In the genomic region with DNA sequence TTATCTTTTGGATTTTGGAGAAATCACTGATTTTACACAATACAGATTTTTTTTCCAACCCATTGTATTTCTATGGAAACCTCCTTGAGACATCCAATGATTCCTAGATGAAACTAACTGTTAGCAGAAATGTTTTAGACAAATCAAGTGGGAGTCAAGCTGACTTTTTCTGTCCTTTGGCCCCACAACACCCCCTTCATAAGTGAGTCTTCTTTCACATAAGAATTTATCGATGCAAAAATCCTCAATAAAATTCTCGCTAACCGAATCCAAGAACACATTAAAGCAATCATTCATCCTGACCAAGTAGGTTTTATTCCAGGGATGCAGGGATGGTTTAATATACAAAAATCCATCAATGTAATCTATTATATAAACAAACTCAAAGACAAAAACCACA, we compare ENCODE assay signal across 4 mouse cellular contexts.
A peak's percentile ranks its signal among the peaks of the same experiment; 100 is the strongest.
DNase-seq lines count a peak whose midpoint lies in the region; ATAC-seq and TF ChIP-seq lines count a peak whose summit lies in the region.
"Not testable (repeated sequence)": the region's sequence is repeated elsewhere in the genome, so short reads cannot be mapped to it uniquely, and the experiment has no call there.

No protein-coding gene starts in this region.

- H3K27me3 ChIP-seq in hindbrain, embryonic 11.5 days (ENCODE audit: control insufficient read depth, insufficient read depth, low read length); lung, embryonic 14.5 days (ENCODE audit: insufficient read depth, low read length); neural tube, embryonic 11.5 days (ENCODE audit: control insufficient read depth, insufficient read depth, low read length): not testable (repeated sequence)

- not testable (repeated sequence) for H3K4me1 ChIP-seq in hindbrain, embryonic 11.5 days (replicated peaks; ENCODE audit: control insufficient read depth, insufficient read depth, low read length); lung, embryonic 14.5 days (ENCODE audit: insufficient read depth); neural tube, embryonic 11.5 days (ENCODE audit: control insufficient read depth, insufficient read depth, low read length)

- not testable (repeated sequence) for H3K9ac ChIP-seq in hindbrain, embryonic 11.5 days (ENCODE audit: low read depth, low read length); lung, embryonic 14.5 days; neural tube, embryonic 11.5 days (ENCODE audit: low read length)

- peak; percentile 51 for DNase-seq in embryo, embryonic 10.5 days (ENCODE audit: low spot score)
- peak; percentile 35 for DNase-seq in hindbrain, embryonic 11.5 days (ENCODE audit: low spot score)
- peak; percentile 11 for DNase-seq in lung, embryonic 14.5 days
- peak; percentile 29 for DNase-seq in neural tube, embryonic 11.5 days (ENCODE audit: low spot score)

- H3K4me3 ChIP-seq in hindbrain, embryonic 11.5 days (ENCODE audit: low read depth, low read length); lung, embryonic 14.5 days (ENCODE audit: low read depth, low read length); neural tube, embryonic 11.5 days (ENCODE audit: low read depth, low read length): not testable (repeated sequence)

- WGBS in hindbrain, embryonic 11.5 days = 97% methylated on average over 3 of the region's 3 CpGs
- WGBS in lung, embryonic 14.5 days = 90% methylated on average over 3 of the region's 3 CpGs
- over 99% methylated on average over 3 of the region's 3 CpGs for WGBS in neural tube, embryonic 11.5 days

- TF ChIP-seq CTCF in lung, embryonic 14.5 days (IDR thresholded peaks at IDR 0.05; ENCODE audit: low read depth) = not testable (repeated sequence)

- not testable (repeated sequence) for H3K4me2 ChIP-seq in hindbrain, embryonic 11.5 days (replicated peaks; ENCODE audit: low read depth, low read length); lung, embryonic 14.5 days; neural tube, embryonic 11.5 days (ENCODE audit: low read depth)

- H3K36me3 ChIP-seq in hindbrain, embryonic 11.5 days (ENCODE audit: control insufficient read depth, insufficient read depth, low read length); lung, embryonic 14.5 days (ENCODE audit: insufficient read depth); neural tube, embryonic 11.5 days (ENCODE audit: control insufficient read depth, insufficient read depth, low read length): not testable (repeated sequence)

- not testable (repeated sequence) for H3K27ac ChIP-seq in hindbrain, embryonic 11.5 days (ENCODE audit: low read depth, low read length); lung, embryonic 14.5 days (ENCODE audit: low read depth); neural tube, embryonic 11.5 days (ENCODE audit: low read depth, low read length)

- H3K9me3 ChIP-seq in hindbrain, embryonic 11.5 days (ENCODE audit: control insufficient read depth, low read length); lung, embryonic 14.5 days (ENCODE audit: low read depth, low read length); neural tube, embryonic 11.5 days (ENCODE audit: control insufficient read depth, low read length): not testable (repeated sequence)

- not testable (repeated sequence) for ATAC-seq in hindbrain, embryonic 11.5 days (ENCODE audit: low FRiP score); lung, embryonic 14.5 days (ENCODE audit: insufficient read depth); neural tube, embryonic 11.5 days (ENCODE audit: insufficient read depth, low FRiP score, low TSS enrichment)
